Mouse (Mus musculus) heart, postnatal 36 days (tissue): ENCODE data around the gene Gm3233. TPM values are rescaled to one million over a fixed set of nuclear protein-coding genes. Genes with fewer than 3 reads are reported as not detected.
"Not testable (repeated sequence)": the region's sequence is repeated elsewhere in the genome, so short reads cannot be mapped to it uniquely, and the experiment has no call there.

Experiments
- DNase-seq, 2 experiments: peaks; one replicate each; pipeline ENCODE4 v3.0.0; 2021 to 2022
- intact Hi-C: fragments of 180-260 bp; cut with DNase I; formaldehyde crosslinking; loops from one replicate; pipeline ENCODE4 v1.15.1; 2025
- total RNA-seq, 2 experiments: library from RNA; stranded (reverse); gene quantifications; 2 replicates each; pipeline ENCODE4 v1.2.3; 2021

Gm3233 gene
- total RNA-seq, 2 experiments from 2014 or later = not detected

DNA sequence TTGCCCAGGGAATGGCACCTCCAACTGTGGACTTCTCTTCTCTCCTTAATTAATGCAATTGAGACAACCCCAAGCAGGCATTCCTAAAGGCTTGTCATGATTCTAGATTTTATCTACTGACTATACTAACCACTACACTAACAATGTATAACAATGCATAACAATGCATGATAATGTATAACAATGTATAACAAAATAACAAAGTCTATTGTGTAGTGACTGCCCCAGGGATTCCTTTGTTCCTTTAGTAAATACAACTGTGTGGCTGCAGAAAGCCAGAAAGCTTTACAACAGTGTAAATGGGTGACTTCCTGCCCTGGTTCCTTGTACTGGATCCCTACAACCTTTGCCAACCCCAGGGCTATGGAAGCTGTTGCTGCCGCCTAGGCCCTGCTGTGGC, 23.6 kb downstream of the Gm3233 start:
- no peak for DNase-seq
- intact Hi-C loops = no loop called here

DNA sequence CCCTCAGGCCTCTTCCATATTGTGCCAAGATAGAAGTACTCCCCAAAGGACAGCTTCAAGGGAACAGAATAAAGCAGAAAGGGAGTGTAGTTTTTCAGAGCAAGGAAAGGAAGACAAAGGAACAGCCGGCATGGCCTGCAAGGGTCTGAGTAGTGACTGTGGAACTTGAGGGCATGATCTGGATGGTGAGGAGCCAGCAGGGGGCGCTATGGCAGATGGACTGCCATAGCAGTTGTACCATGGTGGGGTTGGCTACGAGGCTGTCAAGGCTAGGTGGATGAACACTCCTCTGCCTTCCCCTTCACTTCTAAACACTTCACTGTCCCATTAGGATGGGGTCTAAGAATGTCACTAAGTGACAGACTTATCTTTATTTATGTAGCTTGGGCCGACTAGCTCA, 30.2 kb downstream of the Gm3233 start:
- no peak for DNase-seq
- intact Hi-C loops = loop anchor here (2.0 kb wide), 2 partner anchors 86 to 150 kb away; partner anchors contain the start of gene Gm2696

DNA sequence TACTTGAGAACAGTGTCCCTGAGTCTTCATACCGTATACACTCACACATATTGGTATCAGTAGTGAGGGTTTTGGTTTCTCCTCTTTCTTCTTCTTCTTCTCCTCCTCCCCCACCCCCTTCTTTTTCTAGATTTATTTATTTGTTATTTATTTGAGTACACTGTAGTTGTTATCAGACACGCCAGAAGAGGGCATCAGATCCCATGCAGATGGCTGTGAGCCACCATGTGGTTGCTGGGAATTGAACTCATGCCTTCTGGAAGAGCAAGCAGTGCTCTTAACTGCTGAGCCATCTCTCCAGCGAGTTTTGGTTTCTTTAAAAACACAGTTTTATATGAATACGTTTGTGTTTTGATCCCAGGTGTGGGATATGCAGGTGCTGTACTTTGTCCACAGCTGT, 31.2 kb downstream of the Gm3233 start:
- intact Hi-C loops = loop anchor here (2.0 kb wide), 2 partner anchors 87 to 151 kb away; partner anchors contain the start of gene Gm2696
- DNase-seq = no peak

DNA sequence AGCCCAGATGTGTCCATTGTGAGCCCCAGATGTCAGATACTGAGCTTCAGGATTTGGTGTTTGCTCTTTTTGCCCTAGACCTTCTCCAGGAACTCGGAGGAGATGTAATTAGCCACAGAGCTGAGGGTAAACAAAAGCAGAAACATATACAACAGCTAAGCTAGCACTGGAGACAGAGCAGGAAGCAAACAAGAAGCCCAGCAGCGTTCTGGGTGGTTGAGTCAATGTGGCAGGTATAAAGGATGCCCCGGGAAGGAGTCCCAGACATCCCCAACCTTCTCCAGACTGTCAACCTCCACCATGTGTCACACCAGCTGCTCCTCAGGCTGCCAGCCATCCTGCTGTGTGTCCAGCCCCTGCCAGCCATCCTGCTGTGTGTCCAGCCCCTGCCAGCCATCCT, 33.3 kb downstream of the Gm3233 start, which contains the start of gene Gm10100:
Gm10100 (plus strand) TSS at position 301 of the 400 bp plus-strand sequence.
- no peak for DNase-seq
- intact Hi-C loops = no loop called here

- DNase-seq = no peak
- intact Hi-C loops = no loop called here
Observed at GRCm38 (mm10) chr10:77724855-77725254, 34.6 kb downstream of the Gm3233 start.

GRCm38 (mm10) chr10:77720299-77720698, 39.2 kb downstream of the Gm3233 start, which contains the start of gene Krtap12-1:
Krtap12-1 (plus strand) TSS chr10:77720599.
- DNase-seq, intact Hi-C loops: not testable (repeated sequence)

- intact Hi-C loops = no loop called here
- DNase-seq = no peak
Observed at GRCm38 (mm10) chr10:77715507-77715906, 44.0 kb downstream of the Gm3233 start, which contains the start of gene Gm10142. Gm10142 (plus strand) TSS chr10:77715807.

- intact Hi-C loops = loop anchor here (5.0 kb wide), 1 partner anchor 164 kb away; no protein-coding TSS in a partner anchor
- peak in 1 of 2 experiments; percentile 2 for DNase-seq
Observed at GRCm38 (mm10) chr10:77713734-77714133, 45.7 kb downstream of the Gm3233 start.

DNA sequence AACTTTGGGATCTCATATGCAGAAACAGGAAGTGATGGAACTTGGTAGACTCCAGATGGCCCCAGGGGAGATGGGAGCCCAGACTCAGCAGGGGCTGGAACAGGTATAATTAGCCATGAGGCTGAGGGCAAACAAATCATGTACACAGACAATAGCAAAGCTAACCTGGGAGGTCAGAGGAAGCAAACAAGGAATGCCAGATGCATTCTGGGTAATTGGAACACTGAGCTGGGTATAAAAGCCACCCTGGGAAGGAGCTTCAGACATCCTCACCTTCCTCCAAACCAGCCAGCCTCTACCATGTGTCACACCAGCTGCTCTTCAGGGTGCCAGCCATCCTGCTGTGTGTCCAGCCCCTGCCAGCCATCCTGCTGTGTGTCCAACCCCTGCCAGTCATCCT, 48.3 kb downstream of the Gm3233 start, which contains the start of gene Gm10024:
Gm10024 (plus strand) TSS at position 301 of the 400 bp plus-strand sequence.
- intact Hi-C loops = loop anchor here (5.0 kb wide), 1 partner anchor 166 kb away; no protein-coding TSS in a partner anchor
- not testable (repeated sequence) for DNase-seq

- intact Hi-C loops = loop anchor here (5.0 kb wide), 1 partner anchor 167 kb away; no protein-coding TSS in a partner anchor
- DNase-seq = no peak
Observed at GRCm38 (mm10) chr10:77709831-77710230, 49.7 kb downstream of the Gm3233 start.

Other genes with a start within 250 kb of the Gm3233 start
- 10 to 100 TPM in 1 of 2 experiments, 1 to 10 TPM in 1; 9.8 to 10.5 TPM for gene Fam207a, start 243.9 kb downstream of the Gm3233 start, total RNA-seq
- 1 to 10 TPM; 7.1 to 9.2 TPM for gene Itgb2, start 229.4 kb downstream of the Gm3233 start, total RNA-seq
- gene Pttg1ip, start 178.0 kb downstream of the Gm3233 start, total RNA-seq = 100 to 1,000 TPM; 137 to 138 TPM
- 10 to 100 TPM; 52.9 to 58.9 TPM for gene Sumo3, start 153.6 kb downstream of the Gm3233 start, total RNA-seq
- 10 to 100 TPM; 10.6 to 17.6 TPM for gene Gm49325, start 153.5 kb downstream of the Gm3233 start, total RNA-seq
- gene Ube2g2, start 137.4 kb downstream of the Gm3233 start, total RNA-seq = 10 to 100 TPM; 65.2 to 73.4 TPM
- gene Tspear, start 73.1 kb downstream of the Gm3233 start, total RNA-seq = not detected
- gene Gm19402, start 68.9 kb downstream of the Gm3233 start, total RNA-seq = not detected
- gene Gm9508, start 62.4 kb downstream of the Gm3233 start, total RNA-seq = not detected
- gene Gm10272, start 53.1 kb downstream of the Gm3233 start, total RNA-seq = not detected
- gene Gm10024, start 48.2 kb downstream of the Gm3233 start, total RNA-seq = not detected
- not detected for gene Gm10142, start 43.9 kb downstream of the Gm3233 start, total RNA-seq
- gene Krtap12-1, start 39.1 kb downstream of the Gm3233 start, total RNA-seq = not detected
- gene Gm10100, start 33.2 kb downstream of the Gm3233 start, total RNA-seq = not detected
- gene Gm18596, start 17.0 kb downstream of the Gm3233 start, total RNA-seq = not detected
- gene Gm9736, start 8.3 kb downstream of the Gm3233 start, total RNA-seq = not detected
- gene Gm3238, start 11.6 kb upstream of the Gm3233 start, total RNA-seq = not detected
- gene Gm7138, start 17.3 kb upstream of the Gm3233 start, total RNA-seq = not detected
- not detected for gene Gm3250, start 22.9 kb upstream of the Gm3233 start, total RNA-seq
- not detected for gene Gm7137, start 28.5 kb upstream of the Gm3233 start, total RNA-seq
- not detected for gene Gm9639, start 35.4 kb upstream of the Gm3233 start, total RNA-seq
- not detected for gene Gm19668, start 39.5 kb upstream of the Gm3233 start, total RNA-seq
- not detected for gene Gm9507, start 52.2 kb upstream of the Gm3233 start, total RNA-seq
- not detected for gene Gm2696, start 55.0 kb upstream of the Gm3233 start, total RNA-seq
- not detected for gene Krtap10-4, start 67.4 kb upstream of the Gm3233 start, total RNA-seq
- gene Krtap10-10, start 76.3 kb upstream of the Gm3233 start, total RNA-seq = not detected
- not detected for gene Gm36176, start 87.1 kb upstream of the Gm3233 start, total RNA-seq
- not detected for gene Gm10318, start 93.2 kb upstream of the Gm3233 start, total RNA-seq
- not detected for gene Gm3285, start 102.3 kb upstream of the Gm3233 start, total RNA-seq
- gene Lrrc3, start 142.9 kb upstream of the Gm3233 start, total RNA-seq = under 1 TPM; 0.54 to 0.94 TPM
- gene Trpm2, start 210.9 kb upstream of the Gm3233 start, total RNA-seq = 1 to 10 TPM in 1 of 2 experiments, under 1 TPM in 1; 0.31 to 1.5 TPM
- 10 to 100 TPM in 1 of 2 experiments, 1 to 10 TPM in 1; 9.3 to 10.3 TPM for gene 1810043G02Rik, start 218.8 kb upstream of the Gm3233 start, total RNA-seq